Mouse (Mus musculus): ENCODE results near the gene S100pbp. TPM values are rescaled to one million over a fixed set of nuclear protein-coding genes. Genes with fewer than 3 reads are reported as not detected.
A peak's percentile ranks its signal among the peaks of the same experiment; 100 is the strongest.

Gene S100pbp
- 12.5 and 14.5 TPM in 2 replicates for polyA plus RNA-seq (2015; fragmentation: Nextera tagmentation; extraction: Ambion mirVana)

DNA sequence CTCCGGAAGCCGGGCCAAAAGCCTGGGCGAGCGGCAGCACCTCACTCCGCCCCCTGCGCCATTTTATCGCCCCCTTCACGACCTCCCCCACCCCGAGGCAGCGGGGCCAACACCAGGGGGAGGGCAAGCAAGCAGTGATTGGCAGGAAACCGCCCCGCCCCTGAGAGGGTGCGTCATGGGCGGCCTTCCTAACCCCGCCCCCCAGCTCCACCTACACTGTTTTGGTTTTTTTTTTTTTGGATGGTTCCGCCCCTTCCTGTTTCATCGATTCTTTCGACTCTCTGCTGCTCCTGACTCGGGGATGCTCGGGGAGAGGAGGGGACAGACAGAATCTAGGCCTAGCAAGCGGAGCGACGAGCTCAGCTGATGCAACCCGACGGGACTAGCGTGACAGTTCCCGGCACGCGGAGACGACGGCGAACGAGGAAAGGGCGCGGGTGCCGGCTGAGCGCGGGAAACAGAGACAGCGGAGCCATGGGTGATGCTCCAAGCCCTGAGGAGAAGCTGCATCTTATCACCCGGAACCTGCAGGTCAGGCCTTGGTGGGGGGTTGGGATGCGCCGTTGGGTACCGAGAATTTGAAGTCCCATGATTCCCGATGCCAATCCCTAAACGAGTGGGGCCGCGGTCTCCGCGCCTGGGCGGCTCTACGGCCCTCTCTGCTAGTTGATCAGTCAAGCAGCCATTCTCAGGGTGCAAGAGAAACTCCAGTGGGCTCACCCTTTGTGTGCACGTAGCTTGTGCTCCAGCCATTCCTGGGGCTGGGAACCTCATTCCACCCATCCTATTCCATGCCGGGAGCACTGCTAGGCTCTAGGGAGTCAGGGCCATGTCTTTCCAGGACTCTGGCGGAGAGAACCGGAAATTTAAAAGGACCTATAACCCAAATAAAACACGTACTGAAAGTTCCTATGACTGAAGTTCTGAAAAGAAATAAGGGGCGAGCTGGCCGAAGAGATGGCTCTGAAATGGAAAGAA, at the start of gene S100pbp, which contains the start of gene Yars:
S100pbp (minus strand) TSS at position 186 of the 978 bp plus-strand sequence.
Yars (plus strand) TSS at position 219 of the 978 bp plus-strand sequence.
- H3K27ac ChIP-seq: peak within 1 kb of the TSS; percentile 86
- H3K4me2 ChIP-seq (replicated peaks): peak within 1 kb of the TSS; percentile 68
- H3K9ac ChIP-seq: peak within 1 kb of the TSS; percentile 73
- WGBS: under 1% methylated on average over 58 of the region's 58 CpGs
- no peaks in the 10 kb centered on the region for H3K27me3 ChIP-seq (replicated peaks)
- H3K4me3 ChIP-seq (replicated peaks): peak within 1 kb of the TSS; percentile 86
- peaks cover 23% of the 10 kb centered on the region for H3K4me1 ChIP-seq (replicated peaks)
- H3K9me3 ChIP-seq: no peaks in the 10 kb centered on the region
- no peaks in the 10 kb centered on the region for H3K36me3 ChIP-seq
- peak; percentile 92 for ATAC-seq

DNA sequence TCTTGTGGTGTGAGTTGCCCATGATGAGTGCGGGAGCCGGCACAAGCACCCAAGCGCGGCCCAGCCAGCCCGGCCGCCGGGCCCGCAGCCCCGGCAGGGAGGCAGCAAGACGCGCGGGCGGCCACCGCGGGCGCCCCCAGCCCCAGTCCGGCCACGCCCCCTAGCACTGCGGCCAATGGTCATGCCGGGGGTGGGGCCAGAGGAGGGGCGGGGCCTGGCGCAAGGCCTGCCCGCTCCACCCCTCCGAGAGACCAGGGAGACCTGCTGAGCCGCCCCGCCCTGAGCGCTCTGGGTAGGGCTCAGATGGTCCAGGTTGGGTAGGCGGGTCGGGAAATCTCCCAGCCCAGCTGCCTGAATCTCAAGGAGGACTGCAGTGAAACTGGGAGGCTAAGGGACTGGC, 49.5 kb upstream of the S100pbp start:
- no peaks in the 10 kb centered on the region for H3K27me3 ChIP-seq (replicated peaks)
- peak overlapping the region; percentile 95 for H3K4me2 ChIP-seq (replicated peaks)
- no peaks in the 10 kb centered on the region for H3K9me3 ChIP-seq
- H3K4me1 ChIP-seq (replicated peaks): peaks cover 64% of the 10 kb centered on the region
- H3K4me3 ChIP-seq (replicated peaks): peak overlapping the region; percentile 75
- H3K36me3 ChIP-seq: no peaks in the 10 kb centered on the region
- peak overlapping the region; percentile 58 for H3K9ac ChIP-seq
- peak; percentile 88 for ATAC-seq
- peak overlapping the region; percentile 78; the same call in 1 of the 2 replicates for H3K27ac ChIP-seq
- WGBS: under 1% methylated on average over 28 of the region's 29 CpGs

DNA sequence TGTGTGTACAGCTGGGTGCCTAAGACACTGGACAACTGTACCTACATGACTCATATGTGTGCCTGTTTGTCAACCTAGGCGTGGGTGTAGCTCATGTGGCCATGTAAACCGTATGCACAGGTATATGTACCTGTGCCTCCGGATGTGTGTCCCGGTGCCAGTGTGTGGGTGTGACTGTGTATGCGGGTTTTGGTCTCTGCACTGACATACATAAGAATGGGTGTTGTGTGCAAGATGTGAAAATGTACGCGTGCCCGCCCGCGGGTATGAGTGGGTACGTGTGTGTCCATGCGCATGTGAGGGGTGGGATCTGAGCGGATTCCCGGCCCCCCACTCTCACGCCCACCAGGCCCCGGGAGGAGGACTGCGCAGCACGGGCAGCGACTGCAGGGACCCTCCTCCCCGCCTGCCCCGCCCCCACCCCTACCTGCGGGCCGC, 49.1 kb upstream of the S100pbp start:
- ATAC-seq: peak; percentile 14
- peak overlapping the region; percentile 78; the same call in 1 of the 2 replicates for H3K27ac ChIP-seq
- H3K4me3 ChIP-seq (replicated peaks): peak overlapping the region; percentile 75
- no peaks in the 10 kb centered on the region for H3K27me3 ChIP-seq (replicated peaks)
- H3K4me1 ChIP-seq (replicated peaks): peaks cover 64% of the 10 kb centered on the region
- H3K36me3 ChIP-seq: no peaks in the 10 kb centered on the region
- H3K9ac ChIP-seq: peak overlapping the region; percentile 58
- H3K9me3 ChIP-seq: no peaks in the 10 kb centered on the region
- WGBS: under 1% methylated on average over 23 of the region's 23 CpGs
- peak overlapping the region; percentile 95 for H3K4me2 ChIP-seq (replicated peaks)

DNA sequence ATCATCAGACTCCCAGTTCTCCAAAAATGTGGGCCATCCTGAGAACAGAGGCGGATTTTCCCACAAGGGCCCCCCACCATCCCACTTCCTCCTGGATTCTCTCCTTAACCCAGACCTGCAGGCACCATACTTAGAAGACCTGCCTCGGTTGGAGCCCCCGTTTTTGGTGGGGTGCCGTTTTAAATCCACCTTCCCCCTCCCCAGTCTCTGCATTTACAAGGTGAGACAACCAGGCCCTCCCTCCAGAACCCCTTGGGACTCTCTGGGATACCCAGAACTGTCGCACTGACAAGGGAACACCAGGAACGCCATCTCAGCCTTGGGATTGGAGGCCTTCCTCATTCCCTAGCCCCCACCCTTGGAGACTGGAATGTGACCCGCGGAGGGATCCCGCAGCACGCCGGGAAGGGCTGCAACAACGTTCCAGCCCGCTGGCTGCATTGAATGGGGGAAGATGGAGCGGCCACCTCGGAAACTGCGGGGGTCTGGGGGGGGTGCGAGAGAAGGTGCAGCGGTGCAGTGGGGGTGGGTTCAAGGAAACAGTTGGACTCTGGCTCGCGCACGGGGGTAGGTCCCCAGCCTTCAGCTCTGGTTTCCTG, 48.4 kb upstream of the S100pbp start:
- Histone ChIP-seq H3K9ac (peak overlapping the region; percentile 58), H3K4me1 (replicated peaks) (peaks cover 65% of the 10 kb centered on the region), H3K4me2 (replicated peaks) (peak overlapping the region; percentile 95), H3K27me3 (replicated peaks) (no peaks in the 10 kb centered on the region), H3K4me3 (replicated peaks) (peak overlapping the region; percentile 75), H3K36me3 (no peaks in the 10 kb centered on the region), H3K27ac (peak overlapping the region; percentile 78), H3K9me3 (no peaks in the 10 kb centered on the region)
- WGBS: 8% methylated on average over 21 of the region's 21 CpGs
- no peak for ATAC-seq

DNA sequence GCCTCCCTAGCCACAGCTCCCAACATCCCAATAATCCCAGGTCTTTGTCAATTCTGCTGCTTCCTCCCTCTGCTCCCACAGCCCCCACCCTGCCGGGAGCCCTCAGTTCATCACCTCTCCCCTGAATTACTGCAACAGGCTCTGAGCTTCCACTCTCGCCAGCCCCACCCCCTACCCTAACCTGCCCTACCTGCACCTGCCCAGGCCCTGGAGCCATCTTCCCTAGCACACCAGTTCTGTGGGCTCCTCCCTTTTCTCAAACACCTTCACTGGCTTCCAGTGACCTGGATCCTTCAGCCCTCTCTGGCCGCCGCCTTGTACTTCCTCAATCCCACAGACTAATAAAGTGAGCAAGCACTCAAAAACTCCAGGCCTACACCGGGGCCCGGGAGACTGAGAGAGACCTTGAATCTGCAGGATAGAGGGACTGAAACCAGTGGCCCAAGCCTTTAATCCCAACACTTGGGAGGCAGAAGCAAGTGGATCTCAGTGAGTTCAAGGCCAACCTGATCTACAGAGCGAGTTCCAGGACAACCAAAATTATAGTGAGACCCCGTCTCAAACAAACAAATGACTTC, 46.8 kb upstream of the S100pbp start:
- H3K9ac ChIP-seq: no peak overlapping the region
- no peaks in the 10 kb centered on the region for H3K9me3 ChIP-seq
- WGBS: 62% methylated on average over 8 of the region's 8 CpGs
- H3K27me3 ChIP-seq (replicated peaks): no peaks in the 10 kb centered on the region
- peaks cover 65% of the 10 kb centered on the region for H3K4me1 ChIP-seq (replicated peaks)
- peak overlapping the region; percentile 95; the same call in 1 of the 2 replicates for H3K4me2 ChIP-seq (replicated peaks)
- no peak overlapping the region for H3K4me3 ChIP-seq (replicated peaks)
- H3K36me3 ChIP-seq: no peaks in the 10 kb centered on the region
- ATAC-seq: no peak
- peak overlapping the region; percentile 78 for H3K27ac ChIP-seq

DNA sequence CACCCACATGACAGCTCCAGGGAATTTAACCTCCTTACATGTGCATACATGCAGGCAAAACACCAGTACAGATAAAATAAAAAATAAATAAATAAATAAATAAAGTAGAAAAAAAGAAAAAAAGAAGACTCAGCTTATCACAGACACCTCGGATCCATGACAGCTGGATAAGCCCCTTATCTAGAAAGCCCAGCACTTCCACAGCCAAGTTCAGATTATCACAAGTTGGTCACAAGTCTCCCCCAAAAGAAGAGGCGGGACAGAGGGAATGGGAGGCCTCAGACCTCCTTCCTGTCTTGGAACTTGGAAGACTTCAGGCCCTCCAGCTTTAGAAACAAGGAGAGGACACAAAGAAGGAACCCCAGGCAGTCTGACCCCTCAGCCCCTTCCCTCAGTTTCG, 45.6 kb upstream of the S100pbp start:
- Histone ChIP-seq H3K4me2 (replicated peaks) (0 out of 2 replicates have a peak overlapping the region, but pooled peaks have one; percentile 1), H3K36me3 (no peaks in the 10 kb centered on the region), H3K27me3 (replicated peaks) (no peaks in the 10 kb centered on the region), H3K4me1 (replicated peaks) (peaks cover 69% of the 10 kb centered on the region), H3K4me3 (replicated peaks) (no peak overlapping the region), H3K9ac (no peak overlapping the region), H3K27ac (peak overlapping the region; percentile 78), H3K9me3 (no peaks in the 10 kb centered on the region)
- 66% methylated on average over 3 of the region's 3 CpGs for WGBS
- no peak for ATAC-seq

DNA sequence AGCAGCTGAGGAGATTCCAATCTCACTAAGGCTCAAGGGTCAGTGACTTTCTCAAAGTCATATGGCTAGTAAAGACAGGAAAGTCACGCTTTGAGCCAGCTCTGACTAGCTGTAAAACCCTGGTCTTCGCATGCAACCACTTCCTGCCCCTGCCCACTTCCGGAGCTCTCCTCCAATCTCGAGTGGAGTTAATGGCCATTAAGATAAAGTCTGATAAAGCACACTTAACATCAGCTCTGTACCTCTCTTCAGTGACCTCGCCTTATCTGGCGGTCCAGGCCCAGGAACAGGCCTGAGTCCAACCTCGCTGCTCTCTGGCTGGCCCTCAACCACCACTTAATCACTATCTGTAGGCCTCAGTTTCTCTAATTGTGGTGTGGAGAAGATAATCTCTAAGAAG, 45.0 kb upstream of the S100pbp start:
- ATAC-seq: peak; percentile 13
- Histone ChIP-seq H3K9me3 (no peaks in the 10 kb centered on the region), H3K36me3 (no peaks in the 10 kb centered on the region), H3K4me2 (replicated peaks) (no peak overlapping the region), H3K4me3 (replicated peaks) (no peak overlapping the region), H3K9ac (no peak overlapping the region), H3K27me3 (replicated peaks) (no peaks in the 10 kb centered on the region), H3K27ac (peak overlapping the region; percentile 78), H3K4me1 (replicated peaks) (peaks cover 67% of the 10 kb centered on the region)
- 33% methylated on average over 7 of the region's 7 CpGs for WGBS

DNA sequence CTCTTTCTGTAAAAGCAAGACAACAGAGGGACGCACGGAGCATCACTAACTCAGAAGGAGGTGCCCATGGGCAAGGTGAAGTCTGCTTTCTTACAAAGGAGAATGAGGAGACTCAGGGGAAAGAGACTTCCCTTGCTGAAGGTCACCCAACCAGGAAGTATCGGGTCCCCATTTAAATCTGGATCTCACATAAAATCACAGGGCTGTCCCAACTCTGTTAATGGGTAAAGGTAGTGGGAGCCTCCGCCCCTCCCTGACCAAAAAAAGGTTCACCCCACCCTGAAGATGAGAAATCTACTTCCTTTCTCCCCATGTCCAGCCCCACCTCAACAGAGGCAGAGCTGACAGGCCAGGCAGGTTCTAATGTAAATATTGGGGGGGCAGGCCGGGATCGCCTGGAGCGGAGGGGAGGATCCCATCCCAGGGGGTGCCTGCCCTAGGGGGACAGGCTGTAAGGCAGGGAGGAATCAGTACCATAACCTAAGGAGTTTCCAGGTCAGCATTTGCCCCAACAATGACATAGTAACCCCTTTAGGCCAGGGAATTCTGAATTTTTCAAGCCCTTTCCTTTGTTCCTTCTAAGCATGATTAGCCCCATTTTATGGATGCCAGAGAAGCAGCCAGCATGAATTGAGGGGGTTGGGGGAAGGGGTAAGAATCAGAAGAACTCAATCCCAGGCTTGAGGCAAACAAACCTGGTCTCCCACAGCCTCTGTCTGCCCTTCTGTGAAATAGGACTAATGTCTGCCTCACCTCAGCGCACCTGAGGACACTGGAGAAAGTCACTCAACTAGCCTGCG, 43.2 kb upstream of the S100pbp start:
- ATAC-seq: peak; percentile 27
- H3K4me3 ChIP-seq (replicated peaks): no peak overlapping the region
- peak overlapping the region; percentile 51 for H3K4me2 ChIP-seq (replicated peaks)
- no peaks in the 10 kb centered on the region for H3K36me3 ChIP-seq
- peaks cover 61% of the 10 kb centered on the region for H3K4me1 ChIP-seq (replicated peaks)
- H3K9ac ChIP-seq: 0 out of 2 replicates have a peak overlapping the region, but pooled peaks have one; percentile 18
- no peaks in the 10 kb centered on the region for H3K9me3 ChIP-seq
- no peaks in the 10 kb centered on the region for H3K27me3 ChIP-seq (replicated peaks)
- H3K27ac ChIP-seq: peak overlapping the region; percentile 93
- WGBS: 50% methylated on average over 9 of the region's 9 CpGs

DNA sequence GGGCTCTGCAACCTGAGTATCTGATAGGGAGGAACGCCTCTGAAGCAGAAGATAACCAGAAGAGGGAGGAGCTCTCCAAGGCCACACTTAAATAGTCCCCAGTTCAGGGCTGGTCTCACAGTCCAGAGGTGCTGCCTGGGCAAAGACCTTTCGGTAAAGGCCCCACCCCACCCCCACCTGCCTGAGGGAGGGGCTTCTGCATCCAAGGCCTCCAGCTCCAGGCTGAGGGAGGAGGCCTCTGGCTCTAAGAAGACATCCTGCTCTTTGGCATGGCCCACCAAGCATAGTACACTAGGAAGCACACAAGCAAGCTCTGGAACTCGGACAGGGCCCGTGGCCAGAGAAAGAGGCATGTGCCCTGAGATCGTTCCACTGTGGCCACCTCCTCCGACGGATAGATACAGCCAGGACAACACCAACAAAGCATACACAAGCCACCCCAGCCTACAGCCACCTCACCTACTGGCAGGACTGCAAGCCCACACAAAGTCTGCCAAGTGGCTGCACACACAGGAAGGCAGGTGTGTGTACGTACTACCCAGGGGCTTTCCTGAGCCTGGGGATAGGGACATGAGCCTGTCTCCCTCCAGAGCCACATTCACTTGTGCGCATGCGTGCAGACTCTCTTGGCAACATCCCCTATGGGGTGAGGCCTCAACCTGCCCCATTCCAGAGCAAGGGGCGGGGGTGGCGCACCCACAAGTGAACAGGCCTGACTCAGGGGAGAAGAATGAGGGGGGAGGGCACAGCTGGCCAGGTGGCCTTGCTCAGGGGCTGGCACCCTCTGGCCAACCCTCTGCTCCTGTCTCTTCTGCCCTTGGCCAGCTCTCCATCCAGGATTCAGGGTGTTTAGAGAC, 42.3 kb upstream of the S100pbp start:
- peak; percentile 80 for ATAC-seq
- H3K27me3 ChIP-seq (replicated peaks): 0 out of 2 replicates have a peak, but pooled peaks cover 3% of the 10 kb centered on the region
- H3K36me3 ChIP-seq: no peaks in the 10 kb centered on the region
- H3K4me3 ChIP-seq (replicated peaks): 0 out of 2 replicates have a peak overlapping the region, but pooled peaks have one; percentile 0
- H3K4me2 ChIP-seq (replicated peaks): peak overlapping the region; percentile 51
- 50% methylated on average over 12 of the region's 12 CpGs for WGBS
- peak overlapping the region; percentile 93 for H3K27ac ChIP-seq
- H3K9me3 ChIP-seq: no peaks in the 10 kb centered on the region
- peak overlapping the region; percentile 18; the same call in 1 of the 2 replicates for H3K9ac ChIP-seq
- peaks cover 61% of the 10 kb centered on the region for H3K4me1 ChIP-seq (replicated peaks)

DNA sequence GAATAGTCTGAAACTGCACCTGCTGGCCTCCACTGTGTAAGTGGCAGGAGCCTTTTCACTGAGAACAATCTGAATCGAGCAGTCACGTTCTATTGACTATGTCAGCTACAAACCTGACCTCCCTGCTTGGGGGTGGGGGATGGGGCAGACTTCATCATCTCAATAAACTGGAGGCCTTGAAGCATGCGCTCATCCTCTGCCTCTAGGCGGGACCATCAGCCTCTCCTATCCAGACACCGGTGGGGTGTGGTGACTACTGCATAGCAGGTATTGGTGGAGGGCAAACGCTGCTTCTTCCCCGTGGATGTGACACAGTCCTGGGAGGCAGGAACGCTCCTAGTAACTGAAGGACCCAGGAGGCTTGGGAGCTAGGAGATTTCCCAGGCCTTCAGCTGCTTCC, 41.4 kb upstream of the S100pbp start:
- Histone ChIP-seq H3K4me3 (replicated peaks) (no peak overlapping the region), H3K4me1 (replicated peaks) (peaks cover 64% of the 10 kb centered on the region), H3K36me3 (no peaks in the 10 kb centered on the region), H3K4me2 (replicated peaks) (peak overlapping the region; percentile 51), H3K9ac (no peak overlapping the region), H3K9me3 (no peaks in the 10 kb centered on the region), H3K27me3 (replicated peaks) (0 out of 2 replicates have a peak, but pooled peaks cover 3% of the 10 kb centered on the region), H3K27ac (peak overlapping the region; percentile 93)
- peak; percentile 32 for ATAC-seq
- 39% methylated on average over 8 of the region's 8 CpGs for WGBS
